Mouse (Mus musculus) G1E-ER4 (cell line): ENCODE measurements around the gene Efr3b. TPM values are rescaled to one million over a fixed set of nuclear protein-coding genes. Genes with fewer than 3 reads are reported as not detected.

ENCODE experiments used
- GATA1 ChIP-seq: IDR thresholded peaks from one replicate; pipeline ENCODE4 v1.8.0; 2012; ENCODE audit warnings: low read length, inconsistent platforms
- polyA plus RNA-seq: library from polyadenylated mRNA; stranded (reverse); fragments of >175 nt; gene quantifications from 2 replicates; pipeline ENCODE4 v1.2.3, GENCODE M21; 2012

The Efr3b gene
- polyA plus RNA-seq, 1 experiment = not detected

DNA sequence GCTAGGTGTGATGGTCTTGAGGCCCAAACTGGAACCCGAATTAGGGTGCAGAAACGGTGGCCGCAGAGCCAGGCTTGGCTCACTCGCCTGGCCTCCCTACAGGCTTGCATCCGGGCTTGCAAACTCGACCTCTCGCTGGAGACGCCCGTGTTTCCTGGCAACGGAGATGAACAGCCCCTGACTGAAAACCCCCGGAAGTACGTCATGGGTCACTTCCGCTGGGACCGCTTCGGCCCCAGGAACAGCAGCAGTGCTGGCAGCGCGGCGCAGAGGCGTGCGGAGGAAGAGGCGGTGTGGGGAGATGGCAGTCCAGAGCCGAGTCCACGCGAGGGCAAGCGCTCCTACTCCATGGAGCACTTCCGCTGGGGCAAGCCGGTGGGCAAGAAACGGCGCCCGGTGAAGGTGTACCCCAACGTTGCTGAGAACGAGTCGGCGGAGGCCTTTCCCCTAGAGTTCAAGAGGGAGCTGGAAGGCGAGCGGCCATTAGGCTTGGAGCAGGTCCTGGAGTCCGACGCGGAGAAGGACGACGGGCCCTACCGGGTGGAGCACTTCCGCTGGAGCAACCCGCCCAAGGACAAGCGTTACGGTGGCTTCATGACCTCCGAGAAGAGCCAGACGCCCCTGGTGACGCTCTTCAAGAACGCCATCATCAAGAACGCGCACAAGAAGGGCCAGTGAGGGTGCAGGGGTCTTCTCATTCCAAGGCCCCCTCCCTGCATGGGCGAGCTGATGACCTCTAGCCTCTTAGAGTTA lies 78.7 kb downstream of the Efr3b start:
- no peak for TF ChIP-seq GATA1

GRCm38 (mm10) chr12:3956351-3956750 lies 82.4 kb downstream of the Efr3b start:
- TF ChIP-seq GATA1 = no peak

GRCm38 (mm10) chr12:3955371-3955770 lies 83.3 kb downstream of the Efr3b start:
- no peak for TF ChIP-seq GATA1

GRCm38 (mm10) chr12:3954651-3955050 lies 84.1 kb downstream of the Efr3b start, which contains the start of gene Pomc:
Gene Pomc, plus strand, starts transcription at chr12:3954951.
- no peak for TF ChIP-seq GATA1

DNA sequence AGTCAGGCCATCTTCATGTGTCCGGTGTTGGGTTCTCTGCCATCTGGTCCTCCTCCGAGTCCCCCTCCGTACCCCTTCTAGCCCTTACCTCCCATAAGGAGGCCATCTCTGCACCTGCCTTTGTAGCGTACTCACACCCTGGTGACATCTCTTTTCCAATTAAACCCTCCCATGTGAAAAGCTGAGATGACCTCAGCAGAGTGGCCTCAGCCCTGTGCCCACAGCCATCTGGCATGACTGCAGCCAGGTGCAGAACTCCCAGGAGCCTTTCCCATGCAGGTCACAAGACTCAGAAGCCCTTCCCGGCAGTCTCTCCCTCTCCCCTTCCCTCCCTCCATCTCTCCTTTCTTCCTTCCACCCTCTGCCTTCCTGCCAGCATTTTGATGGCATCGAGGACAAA lies 91.2 kb downstream of the Efr3b start:
- TF ChIP-seq GATA1 = no peak

- no peak for TF ChIP-seq GATA1
These were observed 94.2 kb downstream of the Efr3b start for GRCm38 (mm10) chr12:3944454-3945073.

- no peak for TF ChIP-seq GATA1
These were observed 96.7 kb downstream of the Efr3b start for GRCm38 (mm10) chr12:3942026-3942425.

- TF ChIP-seq GATA1 = no peak
These were observed 109.9 kb downstream of the Efr3b start for GRCm38 (mm10) chr12:3928841-3929240.

DNA sequence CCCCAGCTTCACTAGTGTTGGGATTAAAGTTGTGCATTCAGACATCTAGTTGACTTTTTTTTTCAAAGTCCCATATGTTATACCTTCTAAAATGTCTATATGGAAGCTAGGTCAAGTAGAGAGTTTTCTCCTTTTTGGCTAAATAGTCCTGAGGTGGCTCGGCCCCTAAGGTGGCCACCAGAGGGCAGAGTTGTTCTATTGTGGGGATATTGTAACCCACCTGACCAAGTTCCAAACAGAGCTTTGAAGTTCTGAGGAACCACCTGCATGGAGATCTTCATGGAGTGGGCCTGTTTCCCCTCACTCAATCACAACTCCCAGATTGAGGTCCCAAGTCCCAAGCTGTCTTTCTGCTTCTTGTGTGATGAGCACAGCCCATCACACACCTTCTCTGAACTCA lies 112.6 kb downstream of the Efr3b start:
- TF ChIP-seq GATA1 = no peak

GRCm38 (mm10) chr12:3919423-3919822 lies 119.3 kb downstream of the Efr3b start:
- no peak for TF ChIP-seq GATA1

- no peak for TF ChIP-seq GATA1
These were observed 120.1 kb downstream of the Efr3b start for GRCm38 (mm10) chr12:3918577-3918976.

GRCm38 (mm10) chr12:3917668-3918341 lies 120.9 kb downstream of the Efr3b start:
- no peak for TF ChIP-seq GATA1

- no peak for TF ChIP-seq GATA1
These were observed 122.9 kb downstream of the Efr3b start for GRCm38 (mm10) chr12:3915852-3916251.

Other genes with a start within 250 kb of the Efr3b start
- gene Dnmt3a, start 232.9 kb downstream of the Efr3b start, polyA plus RNA-seq = 0.01 TPM in 1 of 2 replicates, not detected in the other
- not detected in 2 replicates for gene Pomc, start 84.0 kb downstream of the Efr3b start, polyA plus RNA-seq
- gene Dnajc27, start 43.7 kb upstream of the Efr3b start, polyA plus RNA-seq = 7.5 and 9.0 TPM in 2 replicates
- gene Adcy3, start 94.2 kb upstream of the Efr3b start, polyA plus RNA-seq = 0.01 TPM in 1 of 2 replicates, not detected in the other
- gene Ptrhd1, start 195.1 kb upstream of the Efr3b start, polyA plus RNA-seq = 2.0 and 3.0 TPM in 2 replicates
- gene Cenpo, start 195.4 kb upstream of the Efr3b start, polyA plus RNA-seq = 3.6 and 3.7 TPM in 2 replicates